Mouse (Mus musculus) left cerebral cortex, adult 9 months (tissue): ENCODE data around the gene Serpinb7.

Experiments
- DNase-seq, 2 experiments: peaks; one replicate each; pipeline ENCODE4 v3.0.0; 2022; ENCODE audit warnings: low spot score in 2 of 2

Gene Serpinb7

DNA sequence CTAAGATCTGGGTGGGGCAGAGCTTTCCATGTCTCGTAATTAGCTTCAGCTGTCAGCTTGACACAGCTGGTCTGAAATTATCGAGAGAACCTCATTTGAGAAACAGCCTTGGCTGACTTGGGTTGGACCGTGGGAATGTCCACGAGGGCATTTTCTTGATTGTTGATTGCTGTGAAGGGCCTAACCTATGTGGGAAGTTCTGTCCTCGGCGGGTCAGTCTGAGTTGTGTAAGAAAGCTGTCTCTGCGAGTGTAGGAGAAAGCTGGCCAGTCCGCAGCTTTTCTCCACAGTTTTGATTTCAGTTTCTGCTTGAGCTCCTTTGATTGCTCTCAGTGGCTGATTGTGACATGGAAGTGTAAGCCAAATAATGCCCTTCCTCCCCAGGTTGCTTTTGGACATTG is 90.1 kb downstream of the Serpinb7 start:
- no peak for DNase-seq

DNA sequence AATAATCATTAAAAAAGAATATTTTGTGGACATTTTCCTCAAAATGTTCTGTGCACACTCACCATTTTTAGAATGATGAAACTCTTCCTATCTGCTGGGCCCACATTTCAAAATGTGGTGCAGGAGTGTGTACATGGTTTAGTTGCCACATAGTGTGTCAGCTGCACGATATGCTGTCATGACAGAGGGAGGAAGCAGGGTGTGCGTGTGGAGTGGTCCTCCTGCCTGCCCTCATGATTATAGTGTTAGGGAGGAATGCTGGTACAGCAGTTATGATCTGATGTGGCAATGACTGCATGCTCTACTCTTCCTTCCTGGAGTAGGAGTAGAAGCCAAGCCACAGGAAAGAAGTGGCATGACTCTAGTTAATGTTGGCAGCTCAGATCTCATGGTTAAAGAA is 97.3 kb downstream of the Serpinb7 start:
- DNase-seq: no peak

DNA sequence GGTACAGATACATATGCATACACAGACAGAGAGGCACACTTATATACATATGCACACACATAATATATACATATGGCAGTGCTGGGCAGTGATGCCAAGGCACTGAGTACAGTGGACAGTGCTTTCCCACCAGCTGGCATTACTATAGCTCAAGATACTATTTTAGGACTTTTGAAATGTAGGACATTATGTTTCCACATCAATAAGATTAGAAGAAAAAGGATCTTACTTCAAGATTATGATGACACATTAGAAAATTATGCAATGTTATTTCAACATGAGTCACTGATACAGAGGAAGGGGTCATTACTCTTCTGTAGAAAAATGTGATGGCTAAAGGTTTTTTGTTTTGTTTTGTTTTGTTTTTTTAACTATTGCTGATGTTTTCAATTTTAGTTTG is 102.6 kb downstream of the Serpinb7 start:
- DNase-seq: no peak
